Mouse (Mus musculus) liver, adult 2 months (tissue): ENCODE results near the gene Slc13a4.

Experiments used
- CTCF ChIP-seq: fragments of 200-500 bp; IDR thresholded peaks from 2 replicates; pipeline ENCODE4 v1.5.1; 2011; ENCODE audit warnings: low read depth, low read length, control low read depth
- POLR2A ChIP-seq: fragments of 200-500 bp; IDR thresholded peaks from 2 replicates; pipeline ENCODE4 v1.6.1; 2011; ENCODE audit warnings: low read length, control low read depth; ENCODE audit not compliant: insufficient read depth; ENCODE audit errors: extremely low read depth

DNA sequence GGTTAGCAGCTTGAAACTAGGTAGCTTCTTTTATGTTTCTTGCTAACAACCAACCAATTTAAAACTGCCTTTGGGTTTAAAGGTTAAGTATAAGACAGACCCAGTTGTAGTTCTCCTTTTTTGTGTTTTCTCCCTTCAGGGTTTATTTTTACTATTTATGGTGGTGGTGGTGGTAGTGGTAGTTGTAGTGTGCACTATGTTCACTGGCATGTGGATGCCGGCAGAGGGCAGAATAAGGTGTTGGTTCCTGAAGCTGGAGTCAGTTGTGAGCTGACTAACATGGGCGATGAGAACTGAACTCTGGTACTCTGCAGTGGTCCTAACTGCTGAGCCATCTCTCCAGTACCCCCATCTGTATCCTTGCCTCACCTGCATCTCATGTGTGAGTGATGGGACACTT is 49.0 kb downstream of the Slc13a4 start:
- no peak for TF ChIP-seq CTCF
- no peak for TF ChIP-seq POLR2A
